Mouse (Mus musculus) lung, postnatal 0 days (tissue): Measurements from ENCODE around the gene Rab31.

Experiments used
- CTCF ChIP-seq: IDR thresholded peaks from 2 replicates; pipeline ENCODE4 v1.5.1; 2016; ENCODE audit warnings: antibody characterized with exemption, mild to moderate bottlenecking
- EP300 ChIP-seq: IDR thresholded peaks from 2 replicates; pipeline ENCODE4 v1.6.1; 2016; ENCODE audit warnings: antibody characterized with exemption, mild to moderate bottlenecking, control low read depth

DNA sequence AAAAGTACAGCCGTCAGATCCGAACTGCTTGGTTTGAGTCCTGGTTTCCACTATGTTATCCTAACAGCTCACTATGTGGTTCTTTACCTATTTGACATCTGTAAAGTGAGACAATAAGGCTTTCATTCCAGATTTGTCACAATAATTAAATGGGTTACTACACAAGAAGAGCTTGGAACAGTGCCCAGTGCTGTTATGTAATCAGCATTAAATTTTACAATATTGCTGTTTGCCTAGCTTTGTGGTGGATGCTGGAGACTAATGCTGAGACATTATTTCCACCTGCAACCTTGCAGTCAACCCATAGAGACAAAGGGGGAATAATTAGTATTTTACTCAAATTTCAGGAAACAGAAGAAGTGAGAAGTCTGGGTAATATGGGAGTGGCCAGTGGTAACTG, 154.1 kb downstream of the Rab31 start:
- TF ChIP-seq CTCF, result no peak
- TF ChIP-seq EP300, result no peak
